Mouse (Mus musculus): ENCODE data around the gene Fcer1g.
"Not testable (repeated sequence)": the region's sequence is repeated elsewhere in the genome, so short reads cannot be mapped to it uniquely, and the experiment has no call there.

The Fcer1g gene

DNA sequence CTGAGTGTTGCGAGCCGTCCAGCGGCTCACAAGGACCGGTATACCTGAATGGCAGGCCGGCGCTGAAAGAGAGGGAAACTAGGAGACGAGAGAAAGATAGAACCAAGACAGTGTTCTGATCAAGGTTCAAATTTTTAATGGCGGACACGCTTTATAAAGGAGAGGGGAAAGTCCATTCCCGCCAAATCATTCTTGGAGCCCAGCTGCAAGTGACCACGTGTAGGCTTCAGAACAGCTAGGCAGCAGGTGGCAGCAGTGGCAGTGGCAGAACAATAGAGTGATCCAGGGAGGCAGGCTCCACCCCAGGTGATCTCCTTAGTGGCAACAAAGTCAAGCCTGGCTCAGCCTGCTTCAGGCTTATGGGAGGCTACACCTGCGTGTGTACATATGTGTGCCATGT lies 7.8 kb upstream of the Fcer1g start:
- DNase-seq (ENCODE audit: low spot score): not testable (repeated sequence)

DNA sequence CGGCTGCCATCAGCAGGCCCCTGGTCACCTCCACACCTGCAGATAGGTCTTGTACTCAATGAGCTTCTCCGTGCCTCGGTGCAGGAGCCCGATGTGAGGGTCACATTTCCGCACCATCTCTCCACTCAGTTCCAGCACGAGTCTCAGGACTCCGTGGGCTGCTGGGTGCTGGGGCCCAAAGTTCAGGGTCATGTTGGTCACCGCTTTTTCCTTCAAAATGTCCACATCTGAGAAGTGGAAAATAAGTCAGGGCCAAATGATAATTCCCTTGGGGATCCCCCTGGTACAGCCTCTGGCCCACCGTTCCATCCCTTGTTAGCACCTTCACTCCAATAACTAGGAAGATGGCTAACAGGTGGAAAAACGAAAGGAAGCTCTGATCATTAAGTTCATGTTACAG lies 6.7 kb upstream of the Fcer1g start:
- DNase-seq (ENCODE audit: low spot score): no peak

DNA sequence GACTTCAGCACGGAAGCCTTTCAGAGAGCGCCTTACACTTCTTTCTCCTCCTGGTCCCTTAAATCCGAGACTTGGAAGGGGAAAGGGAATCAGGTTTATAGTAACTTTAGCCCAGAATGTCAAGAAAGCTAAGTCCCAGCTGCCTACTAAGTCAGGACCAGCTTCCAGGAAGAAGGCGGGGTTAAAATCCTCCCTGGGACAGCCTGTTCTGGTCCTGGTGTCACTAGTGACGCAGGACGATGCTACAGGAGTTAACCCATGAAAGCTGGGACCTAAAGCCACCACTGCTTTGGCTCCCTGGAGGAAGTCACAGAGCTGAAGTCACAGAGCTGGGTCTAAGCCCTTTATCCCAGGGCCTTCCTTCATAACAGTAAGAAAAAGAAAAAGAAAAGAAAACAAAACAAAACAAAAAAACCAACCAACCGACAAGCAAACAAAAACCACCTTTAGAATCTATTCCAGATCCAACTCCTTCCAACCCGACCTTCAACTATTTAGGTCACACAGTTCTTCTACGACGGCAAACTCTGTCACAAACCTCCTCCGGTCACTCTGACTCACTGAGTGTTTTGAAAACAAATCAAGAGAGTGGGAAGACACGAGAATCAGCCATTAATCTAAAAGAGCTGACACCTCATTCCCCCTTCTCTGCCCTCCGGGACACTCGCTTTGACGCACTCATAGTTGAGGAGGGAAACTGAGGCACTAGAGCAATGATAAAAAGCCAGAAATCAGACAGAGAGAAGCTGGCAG lies 6.0 kb upstream of the Fcer1g start:
- DNase-seq (ENCODE audit: low spot score): no peak

DNA sequence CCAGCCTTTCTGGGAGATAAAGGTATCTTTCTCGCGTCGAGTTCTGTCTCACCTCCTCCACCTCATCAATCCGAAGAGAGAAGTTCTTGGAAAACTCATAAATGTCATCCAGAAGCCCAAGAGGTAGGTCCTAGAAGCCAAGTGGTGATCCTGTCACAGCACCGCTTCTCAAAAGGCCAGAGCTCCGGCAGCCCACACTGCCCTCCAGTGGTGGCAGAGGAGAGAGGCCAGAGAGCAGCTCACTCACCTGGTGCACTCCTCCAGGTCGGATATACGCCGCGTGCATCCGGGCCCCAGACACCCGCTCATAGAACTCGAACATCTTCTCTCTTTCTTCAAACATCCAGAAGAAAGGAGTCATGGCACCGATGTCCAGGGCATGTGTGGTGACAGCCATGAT lies 4.3 kb upstream of the Fcer1g start:
- peak; percentile 55 for DNase-seq (ENCODE audit: low spot score)

DNA sequence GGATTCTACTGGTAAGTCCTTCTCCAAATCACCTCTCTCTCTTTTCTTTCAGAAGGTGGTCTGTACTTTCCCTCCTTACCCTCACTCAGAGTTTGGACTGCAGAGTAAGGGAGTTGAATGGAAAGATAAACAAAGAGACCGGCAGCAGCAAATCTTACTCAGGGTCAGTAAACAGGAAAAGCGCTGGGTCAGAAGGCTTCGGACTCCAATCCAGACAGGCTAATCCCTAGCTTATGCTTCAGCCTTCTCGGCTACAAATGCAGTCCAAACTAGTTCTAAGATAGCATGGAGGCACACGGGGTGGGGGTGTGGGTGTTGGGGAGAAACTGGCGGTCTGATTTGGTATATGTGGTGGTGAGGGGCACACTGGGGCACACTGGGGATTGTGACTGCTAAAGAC lies 3.3 kb upstream of the Fcer1g start:
- DNase-seq (ENCODE audit: low spot score): no peak

DNA sequence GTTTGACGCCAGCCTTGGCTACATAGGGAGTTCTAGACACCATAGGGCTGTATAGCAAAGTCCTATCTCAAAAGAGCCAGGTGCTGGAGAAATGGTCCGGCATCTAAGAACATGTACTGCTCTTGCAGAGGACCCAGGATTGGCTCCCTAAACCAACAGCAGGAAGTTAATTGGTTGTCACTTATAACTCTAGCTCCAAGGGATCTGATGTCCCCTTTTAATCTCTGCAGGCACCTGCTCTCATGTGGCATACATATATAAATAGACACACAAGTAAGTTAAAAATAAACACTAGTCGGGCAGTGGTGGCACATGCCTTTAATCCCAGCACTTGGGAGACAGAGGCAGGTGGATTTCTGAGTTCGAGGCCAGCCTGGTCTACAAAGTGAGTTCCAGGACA lies 1.6 kb upstream of the Fcer1g start:
- DNase-seq (ENCODE audit: low spot score): no peak

DNA sequence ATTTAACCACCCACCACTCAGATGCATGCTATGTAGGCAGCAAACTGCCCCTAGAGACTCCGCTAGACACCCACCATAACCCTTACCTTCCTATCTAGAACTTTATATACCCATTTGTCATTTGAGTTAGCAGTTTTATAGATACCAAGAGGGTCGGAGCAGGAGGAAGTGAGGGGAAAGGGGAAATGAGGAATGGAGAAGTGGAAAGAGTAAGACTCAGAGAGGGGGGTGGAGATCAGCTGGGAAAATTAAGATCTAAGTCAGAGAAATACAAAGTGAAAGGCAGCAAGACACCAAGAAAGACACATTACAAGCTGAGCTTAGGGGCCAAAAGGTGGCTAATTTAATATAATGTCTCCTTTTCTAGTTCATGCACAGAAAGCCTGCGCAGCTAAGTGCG lies 373 bp upstream of the Fcer1g start:
- DNase-seq (ENCODE audit: low spot score): no peak

DNA sequence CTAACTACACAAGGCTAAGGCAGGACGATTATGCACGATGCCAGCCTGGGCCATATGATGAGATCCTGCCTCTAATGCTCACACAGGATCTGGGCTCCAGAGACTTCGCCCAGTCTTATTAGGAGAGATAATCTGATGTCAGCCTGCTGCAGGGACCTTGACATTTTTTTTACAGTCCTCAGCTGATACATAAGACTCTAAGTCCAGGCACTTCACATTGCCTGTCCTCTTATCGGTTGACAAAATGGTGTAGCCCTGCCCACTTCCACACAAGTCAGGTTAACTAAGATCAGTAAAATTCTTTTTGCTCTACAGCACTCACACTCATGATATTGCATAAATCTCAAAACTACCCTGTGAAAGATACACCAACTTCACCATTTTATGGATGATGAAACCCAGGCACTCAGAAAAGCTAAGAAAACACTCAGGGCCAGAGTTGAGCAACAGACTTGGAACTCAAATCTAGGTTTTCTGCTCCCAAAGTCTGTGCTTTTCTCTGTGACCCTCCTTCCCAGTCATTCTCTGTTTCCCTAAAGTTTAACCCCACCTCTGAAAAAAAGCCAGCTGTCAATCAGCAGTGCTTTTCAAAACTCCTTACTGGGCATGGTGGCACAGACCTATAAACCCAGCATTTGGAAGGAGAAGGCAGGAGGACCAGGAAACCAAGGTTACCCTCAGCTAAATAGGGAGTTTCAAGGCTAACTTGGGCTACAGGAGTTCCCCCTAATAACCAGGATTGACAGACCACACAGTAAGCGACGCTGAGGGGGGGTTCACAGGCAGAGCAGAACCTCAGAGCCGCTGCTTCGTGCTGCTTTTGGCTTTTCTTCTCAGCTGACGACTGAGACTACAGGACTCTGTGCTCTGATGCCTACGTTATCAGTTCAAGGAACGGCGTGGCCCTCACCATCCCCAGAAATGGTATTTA lies 1.1 kb downstream of the Fcer1g start:
- DNase-seq (ENCODE audit: low spot score): no peak

DNA sequence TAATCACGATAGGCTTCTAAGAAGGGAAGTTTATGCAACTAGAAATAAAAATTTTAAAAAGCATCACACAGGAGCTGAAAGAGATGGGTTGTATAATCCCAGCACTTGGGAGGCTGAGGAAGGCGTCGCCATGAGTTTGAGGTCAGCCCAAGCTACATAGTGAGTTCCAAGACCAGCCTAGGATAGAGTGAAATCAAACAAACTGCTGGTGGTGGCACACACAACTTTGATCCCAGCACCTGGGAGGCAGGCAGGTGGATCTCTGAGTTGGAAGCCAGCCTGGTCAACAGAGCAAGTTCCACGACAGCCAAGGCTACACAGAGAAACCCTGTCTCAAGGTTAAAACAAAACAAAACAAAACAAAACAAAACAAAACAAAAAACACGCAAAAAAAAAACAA lies 1.8 kb downstream of the Fcer1g start:
- no peak for DNase-seq (ENCODE audit: low spot score)

DNA sequence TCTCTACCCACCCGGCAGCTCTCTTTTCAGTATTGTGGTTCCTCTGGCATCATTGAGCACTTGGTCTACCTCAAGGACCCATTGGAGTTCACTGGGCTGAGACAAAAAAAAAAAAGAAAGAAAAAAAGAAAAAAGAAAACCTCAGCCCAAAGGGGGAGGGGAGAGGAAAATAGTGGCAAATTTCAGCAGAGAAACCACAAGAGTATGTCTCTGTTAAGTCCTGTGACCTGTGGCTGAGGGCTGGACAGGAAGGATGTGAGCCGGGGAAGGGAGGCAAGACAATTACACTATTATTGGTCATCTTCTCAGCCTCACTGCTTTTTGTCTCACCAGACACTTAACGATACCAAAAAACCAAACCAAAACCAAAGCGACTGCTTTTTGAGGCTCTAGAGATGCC lies 2.3 kb downstream of the Fcer1g start:
- no peak for DNase-seq (ENCODE audit: low spot score)

DNA sequence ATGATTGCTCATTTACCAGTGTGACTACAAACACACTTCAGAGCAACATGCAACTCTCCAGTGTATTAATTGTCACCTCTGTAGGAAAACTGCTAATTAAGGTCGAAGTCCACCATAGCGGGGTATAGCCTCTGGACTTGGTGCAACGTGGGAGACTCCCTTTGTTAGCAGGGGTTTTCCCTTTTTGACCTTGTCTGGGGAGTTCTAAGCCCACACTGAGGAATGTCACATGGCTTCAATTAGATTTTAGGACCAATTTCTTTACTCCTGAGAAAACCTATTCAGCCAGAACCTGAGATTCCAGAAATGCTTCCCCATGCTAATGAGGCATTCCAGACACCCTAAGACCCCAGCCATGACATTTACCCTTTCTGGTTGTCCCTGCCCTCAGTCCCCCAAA lies 4.0 kb downstream of the Fcer1g start:
- no peak for DNase-seq (ENCODE audit: low spot score)

DNA sequence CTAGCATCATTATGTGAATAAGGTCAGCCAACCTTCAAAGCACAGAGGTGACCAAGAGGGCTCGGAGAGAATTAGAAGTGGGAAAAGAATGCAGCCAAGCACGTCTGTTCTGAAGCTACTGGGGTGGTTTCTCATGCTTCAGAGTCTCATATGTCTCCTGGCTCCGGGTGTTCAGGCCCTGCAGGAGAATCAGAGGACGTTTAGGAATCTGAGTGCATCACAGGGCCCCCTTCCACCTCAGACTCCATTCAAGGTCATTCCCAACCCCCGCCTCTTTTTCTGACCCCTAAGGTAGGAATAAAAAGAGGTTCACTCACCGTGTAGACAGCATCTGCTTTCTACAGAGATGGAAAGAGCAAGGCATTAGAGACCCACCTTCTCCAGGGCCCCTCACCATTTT lies 4.4 kb downstream of the Fcer1g start:
- DNase-seq (ENCODE audit: low spot score): no peak

DNA sequence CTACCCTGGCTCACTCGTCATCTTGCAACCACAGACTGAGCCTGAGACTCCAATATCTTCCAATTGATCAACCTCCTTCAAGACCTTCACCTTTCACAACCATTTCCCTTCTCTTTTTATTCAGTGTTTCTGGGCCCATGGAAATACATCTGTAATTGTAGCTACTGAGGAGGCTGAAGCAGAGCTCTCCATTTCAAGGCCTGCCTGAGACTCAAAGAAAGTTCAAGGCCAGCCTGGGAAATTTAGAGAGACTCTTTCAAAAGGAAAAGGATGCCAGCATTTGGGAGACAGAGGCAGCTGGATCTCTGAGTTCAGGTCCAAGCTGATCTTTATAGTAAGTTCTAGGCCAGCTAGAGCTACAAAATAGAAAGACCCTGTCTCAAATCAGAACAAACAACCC lies 6.3 kb downstream of the Fcer1g start:
- DNase-seq (ENCODE audit: low spot score): no peak

DNA sequence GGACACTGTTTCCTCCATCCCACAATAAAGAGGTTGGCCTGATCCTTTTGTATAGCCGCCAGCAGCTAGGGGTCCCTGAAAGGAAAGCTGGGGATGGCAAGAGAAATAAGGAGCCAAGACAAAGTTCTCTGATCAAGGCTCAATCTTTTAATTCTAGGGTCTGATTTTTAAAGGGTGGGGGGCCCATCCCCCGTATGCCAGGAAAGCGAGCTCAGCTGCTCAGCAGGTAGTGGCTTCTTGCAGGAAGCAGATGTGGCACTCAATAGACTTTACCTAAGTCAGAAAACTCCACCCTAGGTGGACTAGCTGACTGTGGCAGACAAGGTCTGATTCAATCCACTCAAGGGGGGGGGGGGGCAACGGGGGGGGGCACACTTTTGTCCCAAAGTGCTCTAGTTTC lies 7.4 kb downstream of the Fcer1g start:
- DNase-seq (ENCODE audit: low spot score): no peak

DNA sequence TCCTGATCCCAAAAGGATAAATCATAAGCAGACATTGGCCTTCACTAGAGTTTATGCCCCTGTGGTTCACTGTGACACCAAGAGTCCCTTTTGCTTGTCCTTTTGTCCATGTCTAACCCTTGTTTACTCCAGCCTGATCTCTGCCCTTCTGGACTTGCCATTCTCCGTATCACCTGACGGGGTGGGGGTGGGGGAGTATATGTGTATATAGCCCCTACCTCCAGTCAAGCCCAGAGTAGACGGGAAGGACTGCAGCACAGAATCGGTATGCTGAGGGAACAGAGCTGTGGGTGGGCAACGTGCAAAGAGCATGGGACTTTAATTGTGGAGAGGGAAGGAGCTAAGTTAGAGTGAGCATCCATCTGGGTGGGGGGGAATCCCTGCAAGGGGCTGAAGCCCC lies 9.3 kb downstream of the Fcer1g start, which contains the start of gene Apoa2:
Gene Apoa2 (plus strand): TSS at position 198 of the 400 bp plus-strand sequence.
- no peak for DNase-seq (ENCODE audit: low spot score)

DNA sequence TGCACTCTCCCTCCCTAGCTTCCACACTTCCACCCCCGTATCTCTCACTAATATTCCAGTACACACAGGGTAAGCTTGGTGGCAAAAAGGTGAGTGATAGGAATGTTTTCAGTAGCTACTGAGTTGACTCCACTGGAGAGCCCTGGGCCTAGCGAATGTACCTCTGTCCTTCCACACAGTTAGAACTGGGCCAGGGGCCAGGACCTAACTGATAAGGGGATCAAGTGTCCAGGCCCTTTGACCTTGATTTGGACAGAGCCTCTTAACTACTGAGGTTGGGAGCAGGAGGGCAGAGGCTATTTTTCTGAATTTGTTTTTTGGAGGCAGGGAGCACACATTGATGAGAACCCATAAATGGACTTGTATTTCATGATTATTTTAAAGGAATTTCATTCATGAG lies 10.4 kb downstream of the Fcer1g start:
- DNase-seq (ENCODE audit: low spot score): no peak

DNA sequence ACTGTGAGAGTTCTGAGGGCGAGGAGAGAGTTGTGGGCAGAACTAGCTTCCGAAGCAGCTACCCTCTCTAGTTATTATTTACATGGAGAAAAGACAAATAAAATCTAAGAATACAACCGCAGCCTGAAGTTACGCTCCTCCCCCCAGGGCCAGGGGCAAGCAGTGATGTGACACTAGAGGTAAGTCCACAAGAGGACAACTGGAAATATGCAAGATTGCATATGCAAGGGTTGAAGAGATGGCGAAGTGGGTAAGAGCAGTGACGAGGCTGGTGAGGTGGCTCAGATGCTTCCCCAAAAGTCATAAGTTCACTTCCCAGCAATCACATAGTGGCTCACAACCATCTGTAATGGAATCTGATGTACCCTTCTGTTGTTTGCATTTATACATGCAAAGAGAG lies 11.0 kb downstream of the Fcer1g start:
- no peak for DNase-seq (ENCODE audit: low spot score)

DNA sequence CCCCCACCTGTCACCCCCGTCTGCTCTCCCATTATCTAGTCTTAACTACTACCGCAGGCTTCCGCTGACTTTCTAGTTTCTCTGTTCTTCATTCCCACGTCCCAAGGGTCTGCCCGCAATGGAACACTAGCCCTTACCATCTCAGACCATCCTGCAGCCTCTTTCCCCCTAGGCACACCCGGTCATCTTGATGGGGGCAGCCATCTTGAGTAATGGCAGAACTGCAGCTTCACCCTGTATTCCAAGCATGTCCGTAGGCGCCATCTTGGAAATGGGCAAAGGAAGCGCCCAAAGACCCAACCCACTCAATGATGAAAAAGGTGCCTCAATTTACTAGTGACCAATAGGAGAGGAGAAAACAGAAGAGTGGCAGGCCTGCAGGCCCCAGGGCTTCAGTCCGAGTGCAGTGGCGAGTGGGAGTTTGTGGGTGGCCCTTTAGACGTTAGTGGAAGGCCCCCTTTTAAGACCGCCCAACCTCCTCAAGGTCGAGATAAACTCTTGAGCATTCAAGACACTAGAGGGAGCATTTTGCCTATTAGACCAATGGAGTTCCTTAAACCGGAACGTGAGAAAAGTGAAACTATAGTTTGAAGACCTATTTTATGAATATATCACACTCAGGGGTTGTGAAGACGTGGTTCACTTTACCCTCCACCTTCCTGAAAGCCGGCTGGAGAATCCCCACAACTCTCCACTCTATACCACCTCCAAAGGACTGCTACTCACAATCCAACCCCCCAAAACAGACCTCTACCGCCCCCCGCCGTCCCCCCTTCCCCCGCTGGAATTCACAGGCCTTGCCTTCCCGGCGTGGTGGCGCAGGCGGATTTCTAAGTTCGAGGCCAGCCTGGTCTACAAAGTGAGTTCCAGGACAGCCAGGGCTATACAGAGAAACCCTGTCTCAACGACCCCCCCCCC lies 11.7 kb downstream of the Fcer1g start, which contains the start of gene Tomm40l:
Gene Tomm40l (minus strand): TSS at position 277 of the 918 bp plus-strand sequence.
- peak; percentile 68 for DNase-seq (ENCODE audit: low spot score)

DNA sequence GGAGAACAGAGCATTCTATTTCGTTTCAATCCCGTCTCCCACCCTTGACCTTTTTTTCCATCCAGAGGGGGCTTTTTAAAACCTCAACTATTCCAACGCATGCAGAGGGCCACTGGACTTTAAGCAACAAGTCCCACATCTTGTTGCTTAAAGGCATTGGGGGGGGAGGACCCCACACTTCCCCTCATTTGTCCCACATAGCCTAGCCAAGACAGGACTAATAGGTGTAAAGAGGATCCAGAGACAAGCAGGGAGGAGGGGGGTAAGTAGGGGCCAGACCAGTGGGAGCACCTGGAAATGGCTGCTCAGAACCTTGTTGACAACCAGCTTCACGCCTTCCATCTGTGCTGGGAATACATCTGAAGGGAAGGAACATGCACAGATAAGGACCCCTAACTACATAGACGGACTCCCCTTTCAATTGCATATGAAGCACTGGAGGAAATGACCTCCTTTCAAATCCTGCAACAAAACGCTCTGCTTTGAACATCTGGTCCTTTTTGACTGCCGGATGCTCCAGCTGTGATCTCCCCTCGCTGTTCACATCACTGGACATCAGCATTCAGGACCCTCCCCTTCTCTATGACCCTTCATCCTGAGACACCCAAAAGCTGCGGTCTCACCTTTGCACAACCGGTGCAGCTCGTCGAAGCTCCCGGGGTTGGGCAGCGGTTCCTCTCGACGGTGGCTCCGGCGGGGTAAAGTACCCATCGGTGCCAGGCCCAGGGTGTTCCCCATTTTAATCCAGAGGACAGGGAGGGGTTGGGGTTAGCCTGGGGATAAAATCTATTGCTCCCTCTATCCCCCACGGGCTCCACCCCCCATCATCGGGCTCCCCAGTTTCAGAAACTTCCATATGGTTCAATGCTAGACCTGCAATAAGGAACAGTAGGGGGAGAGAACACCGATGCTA lies 12.6 kb downstream of the Fcer1g start:
- DNase-seq (ENCODE audit: low spot score): peak; percentile 30

DNA sequence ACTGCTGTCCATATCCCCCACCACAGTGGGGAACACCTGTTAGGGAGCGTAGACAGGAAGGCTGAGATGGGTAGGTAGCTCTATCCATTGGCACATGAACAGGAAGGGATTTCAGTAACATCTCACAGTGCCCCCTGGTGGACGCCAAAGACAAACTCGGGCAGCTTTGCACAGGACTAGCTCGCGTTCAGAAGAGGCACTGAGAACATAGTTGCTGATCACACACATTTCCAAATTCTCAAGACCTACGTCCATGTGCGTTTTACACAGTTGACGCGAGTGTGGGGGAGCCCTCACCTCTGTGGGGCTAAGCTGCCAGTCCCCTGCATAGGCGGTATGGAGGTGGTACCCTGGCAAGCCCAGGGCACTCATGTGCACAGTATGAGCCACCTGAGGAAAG lies 13.3 kb downstream of the Fcer1g start:
- DNase-seq (ENCODE audit: low spot score): peak; percentile 87

All from urinary bladder, postnatal 25 days (tissue).